Mouse (Mus musculus) neural tube, embryonic 14.5 days (tissue): ENCODE results near the gene Vmn1r121. TPM values are rescaled to one million over a fixed set of nuclear protein-coding genes. Genes with fewer than 3 reads are reported as not detected.
"Not testable (repeated sequence)": the region's sequence is repeated elsewhere in the genome, so short reads cannot be mapped to it uniquely, and the experiment has no call there.

Experiments used
- ATAC-seq: fragments of 200-750 bp; cut with Nextera tagmentation; 2 replicates; pipeline ENCODE4 v1.8.0; 2017; ENCODE audit warnings: low read depth, mild to moderate bottlenecking, moderate TSS enrichment, moderate library complexity
- H3K27ac ChIP-seq: fragments of 300-500 bp; sonication (generic); 2 replicates; pipeline ENCODE4 v1.5.1; 2014; ENCODE audit warnings: low read depth, mild to moderate bottlenecking, control low read depth, low read length, moderate library complexity, mixed read lengths
- H3K27me3 ChIP-seq: fragments of 300-500 bp; sonication (generic); 2 replicates; pipeline ENCODE4 v1.6.1; 2014; ENCODE audit warnings: low read length; ENCODE audit not compliant: control insufficient read depth, insufficient read depth
- H3K36me3 ChIP-seq: fragments of 300-500 bp; sonication (generic); 2 replicates; pipeline ENCODE4 v1.6.1; 2014; ENCODE audit warnings: low read length, mixed read lengths; ENCODE audit not compliant: control insufficient read depth, insufficient read depth
- H3K4me1 ChIP-seq: fragments of 300-500 bp; sonication (generic); 2 replicates; pipeline ENCODE4 v1.6.1; 2014; ENCODE audit warnings: low read length; ENCODE audit not compliant: control insufficient read depth, insufficient read depth
- H3K4me2 ChIP-seq: fragments of 300-500 bp; sonication (generic); 2 replicates; pipeline ENCODE4 v1.6.1; 2014; ENCODE audit warnings: mild to moderate bottlenecking, low read depth, low read length, control low read depth
- H3K4me3 ChIP-seq: fragments of 300-500 bp; sonication (generic); 2 replicates; pipeline ENCODE4 v1.5.1; 2014; ENCODE audit warnings: low read depth, low read length, control low read depth, mixed read lengths
- H3K9ac ChIP-seq: fragments of 300-500 bp; sonication (generic); replicated peaks from 2 replicates; pipeline ENCODE4 v1.6.1; 2014; ENCODE audit warnings: low read depth, mild to moderate bottlenecking, control low read depth, low read length, mixed read lengths
- H3K9me3 ChIP-seq: fragments of 300-500 bp; sonication (generic); 2 replicates; pipeline ENCODE4 v1.6.1; 2016; ENCODE audit warnings: low read length; ENCODE audit not compliant: control insufficient read depth
- WGBS: fragments of 180-500 bp; shearing (Covaris S2); extraction: QIAGEN DNeasy Blood & Tissue Kit; methylation state at CpG from one replicate; pipeline ENCODE4 v1.1.7; 2014; 5-methylcytosine and 5-hydroxymethylcytosine counted together
- polyA plus RNA-seq: library from polyadenylated mRNA; unstranded; fragments of >200 nt; fragmentation: Nextera tagmentation; extraction: Ambion mirVana; gene quantifications from 2 replicates; pipeline ENCODE4 v1.2.1, GENCODE M21; 2014

The Vmn1r121 gene
- not detected in 2 replicates for polyA plus RNA-seq

- not testable (repeated sequence) for H3K36me3 ChIP-seq, H3K4me2 ChIP-seq
- WGBS: 77% methylated on average over 4 of the region's 5 CpGs
These were observed at the start of gene Vmn1r121 for GRCm38 (mm10) chr7:21098413-21098812. Vmn1r121 (minus strand) TSS chr7:21098513.

GRCm38 (mm10) chr7:21134028-21134427 is 35.7 kb upstream of the Vmn1r121 start, which contains the start of gene Vmn1r122:
Vmn1r122 (minus strand) TSS chr7:21134128.
- not testable (repeated sequence) for H3K9me3 ChIP-seq, H3K9ac ChIP-seq, H3K4me2 ChIP-seq, H3K4me3 ChIP-seq, ATAC-seq, H3K27ac ChIP-seq, H3K27me3 ChIP-seq, H3K36me3 ChIP-seq, H3K4me1 ChIP-seq
- 54% methylated on average over 2 of the region's 3 CpGs for WGBS

More at GRCm38 (mm10) chr7:21098413-21098812, at the start of gene Vmn1r121:
- H3K27me3 ChIP-seq, H3K9me3 ChIP-seq, ATAC-seq, H3K4me1 ChIP-seq, H3K4me3 ChIP-seq, H3K9ac ChIP-seq, H3K27ac ChIP-seq: not testable (repeated sequence)

- H3K27ac ChIP-seq, H3K9me3 ChIP-seq, H3K9ac ChIP-seq, H3K4me2 ChIP-seq, H3K27me3 ChIP-seq, H3K4me1 ChIP-seq, ATAC-seq, H3K36me3 ChIP-seq, H3K4me3 ChIP-seq: not testable (repeated sequence)
- 100% methylated on average over 1 of the region's 1 CpGs for WGBS
These were observed 44.6 kb downstream of the Vmn1r121 start, which contains the start of gene Vmn1r120 for GRCm38 (mm10) chr7:21053684-21054083. Vmn1r120 (minus strand) TSS chr7:21053784.

Other genes starting within 250 kb of the Vmn1r121 start
- not detected in 2 replicates for gene Vmn1r116, start 226.3 kb downstream of the Vmn1r121 start, polyA plus RNA-seq
- not detected in 2 replicates for gene Vmn1r117, start 214.4 kb downstream of the Vmn1r121 start, polyA plus RNA-seq
- not detected in 2 replicates for gene Vmn1r118, start 186.2 kb downstream of the Vmn1r121 start, polyA plus RNA-seq
- not detected in 2 replicates for gene Vmn1r119, start 86.1 kb downstream of the Vmn1r121 start, polyA plus RNA-seq
- gene Vmn1r120, start 44.7 kb downstream of the Vmn1r121 start, polyA plus RNA-seq: not detected in 2 replicates
- gene Vmn1r122, start 35.6 kb upstream of the Vmn1r121 start, polyA plus RNA-seq: not detected in 2 replicates
- gene Vmn1r123, start 63.7 kb upstream of the Vmn1r121 start, polyA plus RNA-seq: not detected in 2 replicates
- not detected in 2 replicates for gene Gm5157, start 91.9 kb upstream of the Vmn1r121 start, polyA plus RNA-seq
- not detected in 2 replicates for gene Vmn1r124, start 162.1 kb upstream of the Vmn1r121 start, polyA plus RNA-seq
- not detected in 2 replicates for gene Vmn1r125, start 173.7 kb upstream of the Vmn1r121 start, polyA plus RNA-seq
- not detected in 2 replicates for gene Vmn1r126, start 203.0 kb upstream of the Vmn1r121 start, polyA plus RNA-seq
- gene Vmn1r127, start 221.3 kb upstream of the Vmn1r121 start, polyA plus RNA-seq: not detected in 2 replicates